Mouse (Mus musculus) T-cell, adult 2 months (primary cell): ENCODE measurements at regions not wholly inside any gene's neighbourhood (a gene's known extent, or its start where the extent isn't known, plus 50 kb on each side); places are given as distances from the start of the nearest gene placed in this dataset.

Experiments
- DNase-seq: peaks from one replicate; pipeline ENCODE4 v3.0.0; 2022; ENCODE audit warnings: low spot score

- no peak for DNase-seq
Measured at GRCm38 (mm10) chr2:75492501-75492898, 166.6 kb upstream of the Hnrnpa3 start.

DNA sequence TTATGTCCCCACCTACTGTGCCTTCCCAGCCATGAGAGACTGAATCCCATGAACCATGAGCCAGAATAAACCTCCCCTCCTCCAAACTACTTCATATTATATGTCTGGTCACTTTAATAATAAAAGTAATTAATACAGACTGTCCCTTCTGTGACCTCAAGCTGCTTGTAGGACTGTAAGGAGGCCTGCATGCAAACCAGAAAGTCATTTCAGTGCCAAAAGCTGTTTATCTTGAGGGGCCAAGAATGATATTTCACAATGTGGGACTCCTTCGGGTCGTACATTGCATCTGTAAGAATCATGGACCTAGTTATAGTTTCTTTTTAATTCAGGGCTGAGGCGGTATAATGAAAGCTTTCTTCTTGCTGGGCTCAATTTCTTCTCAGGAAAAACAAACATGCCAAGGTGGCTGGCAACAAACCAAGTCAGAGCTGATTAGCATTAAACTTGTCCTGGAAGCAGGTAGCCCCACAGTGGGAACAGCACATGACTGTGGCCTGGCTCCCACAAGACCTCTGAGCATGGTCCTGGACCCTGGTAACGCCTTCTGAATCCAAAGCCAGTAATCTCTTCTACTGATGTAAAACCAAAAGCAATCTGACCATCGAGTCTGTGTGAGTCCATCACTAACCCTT lies 162.3 kb upstream of the Hnrnpa3 start:
- no peak for DNase-seq

DNA sequence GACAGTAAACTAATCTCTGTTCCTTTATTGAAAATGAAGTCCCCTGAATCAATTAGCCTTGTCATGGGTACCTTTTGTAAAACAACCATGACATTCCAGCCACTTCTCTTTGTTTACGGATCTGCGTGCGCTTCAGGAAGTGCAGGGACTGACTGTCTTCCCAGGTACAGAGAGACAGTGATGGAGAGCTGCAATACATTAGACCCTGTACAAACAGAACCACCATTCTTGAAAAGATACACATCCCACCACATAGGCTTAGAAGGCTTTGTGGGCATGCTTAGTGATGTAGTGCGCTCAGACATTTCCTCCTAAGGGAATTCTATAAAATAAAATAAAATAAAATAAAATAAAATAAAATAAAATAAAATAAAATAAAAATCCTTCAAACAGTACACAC lies 148.8 kb upstream of the Hnrnpa3 start:
- no peak for DNase-seq

GRCm38 (mm10) chr2:75512422-75513170 lies 146.5 kb upstream of the Hnrnpa3 start:
- no peak for DNase-seq

- DNase-seq = no peak
Measured at GRCm38 (mm10) chr2:75514171-75514570, 144.9 kb upstream of the Hnrnpa3 start.

GRCm38 (mm10) chr2:75516223-75516622 lies 142.8 kb upstream of the Hnrnpa3 start:
- no peak for DNase-seq

GRCm38 (mm10) chr2:75517096-75517495 lies 142.0 kb upstream of the Hnrnpa3 start:
- no peak for DNase-seq

GRCm38 (mm10) chr2:75518607-75519006 lies 140.5 kb upstream of the Hnrnpa3 start:
- no peak for DNase-seq

- no peak for DNase-seq
Measured at GRCm38 (mm10) chr2:75525562-75525961, 133.5 kb upstream of the Hnrnpa3 start.

DNA sequence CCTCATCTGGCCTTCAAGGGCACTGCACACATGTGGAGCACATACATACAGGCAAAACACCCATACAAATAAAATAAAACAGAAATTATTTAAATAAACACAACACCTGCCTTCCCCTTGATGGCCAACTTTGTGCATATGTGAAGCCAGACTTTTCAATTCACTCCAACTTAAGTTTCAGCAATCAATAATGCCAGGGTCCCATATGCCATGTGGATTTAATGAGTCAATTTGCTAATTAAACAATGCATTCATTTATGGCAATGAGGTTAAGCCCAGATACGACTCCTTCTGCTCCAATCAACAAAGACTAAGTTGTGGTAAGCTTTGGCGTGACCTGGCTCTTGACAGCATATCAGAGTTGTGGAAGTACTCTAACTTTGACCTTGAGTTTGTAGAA lies 130.4 kb upstream of the Hnrnpa3 start:
- DNase-seq = no peak

- DNase-seq = no peak
Measured at GRCm38 (mm10) chr2:75538114-75538513, 120.9 kb upstream of the Hnrnpa3 start.

DNA sequence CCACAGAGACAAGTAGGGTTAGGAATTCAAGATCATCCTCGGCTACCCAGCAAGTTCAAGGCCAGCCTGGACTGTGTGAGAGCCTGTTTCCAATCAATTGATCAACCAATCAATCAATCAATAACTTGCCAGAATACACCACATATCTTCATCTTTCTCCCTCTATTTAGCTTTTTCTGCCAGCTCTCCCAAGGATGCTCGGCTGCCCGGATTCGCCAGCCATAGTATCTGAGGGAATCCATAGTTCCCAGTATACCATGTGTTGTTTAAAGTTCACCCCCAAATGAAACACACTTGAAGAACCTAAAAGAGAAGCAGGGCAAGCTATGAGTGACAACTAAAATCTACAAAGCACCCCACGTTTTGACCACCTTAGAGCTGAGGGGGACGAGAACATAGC lies 119.3 kb upstream of the Hnrnpa3 start:
- DNase-seq = no peak

GRCm38 (mm10) chr2:75542331-75542730 lies 116.7 kb upstream of the Hnrnpa3 start:
- no peak for DNase-seq

GRCm38 (mm10) chr2:75542781-75543180 lies 116.3 kb upstream of the Hnrnpa3 start:
- DNase-seq = no peak

- no peak for DNase-seq
Measured at GRCm38 (mm10) chr2:75545971-75546370, 113.1 kb upstream of the Hnrnpa3 start.

DNA sequence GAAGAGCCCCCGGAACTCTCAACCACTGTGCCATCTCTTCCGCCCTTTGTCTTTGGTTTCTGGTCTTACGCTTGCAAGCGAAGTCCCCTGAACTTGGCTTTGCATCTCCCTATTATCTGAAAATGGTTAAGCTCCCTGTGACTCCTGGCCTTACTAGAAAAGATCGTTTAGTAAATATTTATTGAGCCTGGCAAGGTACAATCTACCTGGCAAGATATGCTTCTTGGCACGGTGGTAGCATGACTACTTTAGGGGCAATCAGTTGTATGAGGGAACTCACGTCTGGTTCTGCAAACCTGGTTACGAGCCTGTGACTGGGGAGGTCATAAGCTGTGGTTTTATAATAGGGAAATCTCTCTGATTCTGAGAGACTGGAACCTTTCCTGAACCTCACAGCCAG lies 103.4 kb upstream of the Hnrnpa3 start:
- no peak for DNase-seq

DNA sequence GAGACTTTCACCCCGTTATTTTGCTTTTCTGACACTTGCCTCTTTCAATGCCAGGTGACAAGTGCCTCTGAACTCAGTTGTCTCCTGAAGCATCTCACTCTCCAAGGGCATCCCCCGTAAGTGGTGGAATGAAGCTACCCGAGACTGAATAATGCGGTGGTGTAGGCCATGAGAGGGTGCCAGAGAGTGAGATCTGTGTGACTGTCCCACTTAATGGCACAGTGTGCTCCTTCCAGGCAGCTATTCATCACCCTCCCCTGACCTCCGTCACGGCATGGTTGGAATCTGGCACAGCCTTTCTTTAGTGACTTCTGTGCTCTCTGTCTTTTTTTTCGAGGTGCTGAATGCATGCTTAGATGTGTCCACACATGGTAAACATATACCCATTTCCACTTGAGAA lies 102.3 kb upstream of the Hnrnpa3 start:
- no peak for DNase-seq

DNA sequence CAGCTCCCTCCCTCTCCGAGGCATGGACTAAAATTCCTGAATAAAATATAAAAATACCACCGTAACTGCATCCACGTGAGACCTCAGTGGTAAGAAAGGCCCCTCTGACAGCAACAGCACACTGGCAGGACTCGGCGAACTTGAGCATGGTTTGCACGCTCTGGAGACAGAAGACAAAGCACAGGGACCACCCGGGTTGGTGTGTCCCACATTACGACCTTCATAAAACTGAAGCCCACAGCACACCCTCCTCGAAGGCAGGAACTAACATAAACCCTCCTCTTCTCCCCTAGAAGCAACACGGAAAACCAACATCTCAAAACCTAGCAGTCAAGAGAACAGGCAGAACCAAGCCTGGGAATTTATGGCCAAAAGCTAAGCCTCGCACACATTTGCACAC lies 101.7 kb upstream of the Hnrnpa3 start:
- DNase-seq = no peak

DNA sequence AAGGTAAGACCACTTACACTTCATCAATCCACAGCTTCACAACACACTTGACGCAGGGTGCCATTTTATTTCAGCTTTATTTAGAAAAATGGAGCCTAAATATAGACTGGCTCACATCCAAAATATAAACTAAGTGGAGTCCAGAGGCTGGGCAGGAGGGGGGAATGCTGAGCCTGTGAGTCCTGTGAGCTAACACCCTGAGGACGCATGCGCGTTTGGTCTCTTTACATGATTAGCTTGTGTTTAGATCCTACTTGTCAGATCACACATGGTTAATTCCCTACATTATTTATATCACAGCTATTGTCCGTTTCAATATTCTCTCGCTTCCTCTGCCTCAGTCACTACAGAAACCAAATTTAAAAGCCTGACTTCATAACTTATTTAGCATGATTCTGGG lies 99.1 kb upstream of the Hnrnpa3 start:
- no peak for DNase-seq

GRCm38 (mm10) chr2:75563253-75563913 lies 95.7 kb upstream of the Hnrnpa3 start:
- DNase-seq = peak; percentile 47

GRCm38 (mm10) chr2:75564809-75565208 lies 94.3 kb upstream of the Hnrnpa3 start:
- no peak for DNase-seq

- no peak for DNase-seq
Measured at GRCm38 (mm10) chr2:75567131-75567530, 91.9 kb upstream of the Hnrnpa3 start.

DNA sequence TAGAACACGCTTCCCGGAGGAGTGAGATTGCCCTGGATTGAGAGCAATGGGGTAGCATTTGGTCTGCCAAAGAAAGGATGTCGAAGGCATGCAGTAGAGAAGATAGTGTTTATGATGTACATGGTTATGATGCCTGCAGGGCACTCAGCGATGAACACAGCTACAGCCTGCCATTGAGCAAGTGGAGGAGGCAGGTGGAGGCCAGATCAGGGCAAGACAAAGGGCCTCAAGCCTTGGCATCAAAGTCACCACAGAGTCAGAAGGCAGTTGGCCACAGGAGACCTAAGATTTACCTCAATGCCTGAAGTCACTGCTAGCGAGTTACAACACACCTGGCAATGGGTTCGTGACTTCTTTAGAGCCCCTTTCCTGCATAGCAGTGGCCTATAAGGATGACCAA lies 89.3 kb upstream of the Hnrnpa3 start:
- no peak for DNase-seq
